Mouse (Mus musculus) brain, embryonic 18.5 days (tissue): Measurements from ENCODE around the gene Rcl1.

Experiments used
- DNase-seq: peaks from one replicate; pipeline ENCODE4 v3.0.0-alpha.2; 2012; ENCODE audit warnings: low read depth, low spot score

Rcl1 gene

DNA sequence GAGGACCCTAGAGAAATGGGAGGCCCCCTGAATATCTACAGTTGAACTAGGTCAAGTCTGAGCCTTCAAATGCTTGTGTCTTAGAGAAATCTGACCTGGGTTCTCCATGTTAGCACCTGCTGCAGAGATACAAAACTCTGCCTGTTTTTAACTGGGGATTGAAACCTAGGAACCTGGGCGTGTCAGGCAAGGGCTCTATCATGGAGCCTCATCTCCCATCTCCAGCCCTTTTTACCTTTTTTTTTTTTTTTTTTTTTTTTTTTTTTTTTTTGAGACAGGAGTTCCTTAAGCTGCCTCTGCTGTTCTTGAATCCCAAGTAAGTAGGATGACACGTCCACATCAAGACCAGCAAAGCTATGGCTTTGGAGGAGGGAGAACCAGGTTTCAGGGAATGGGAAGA is 50.3 kb downstream of the Rcl1 start:
- DNase-seq, result no peak

DNA sequence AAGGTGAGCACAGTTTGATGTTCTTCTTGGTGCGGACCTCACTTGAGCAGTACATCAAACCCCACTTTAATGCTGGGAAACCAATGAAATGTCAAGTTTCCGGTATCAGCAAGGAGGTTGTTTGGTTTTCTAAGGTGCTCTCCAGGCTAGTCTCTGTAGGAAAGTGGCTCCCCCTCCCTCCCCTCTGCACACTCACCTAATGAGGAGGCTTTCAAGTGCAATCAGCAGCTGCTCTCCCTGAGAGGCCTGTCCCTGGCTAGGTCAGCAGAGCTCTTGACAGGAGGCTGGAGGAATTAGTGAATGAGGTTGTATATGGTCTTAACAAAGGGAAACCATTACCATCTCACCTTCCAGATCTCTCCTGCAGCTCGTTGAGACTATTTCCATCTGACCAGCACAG is 54.4 kb downstream of the Rcl1 start:
- DNase-seq, result no peak

DNA sequence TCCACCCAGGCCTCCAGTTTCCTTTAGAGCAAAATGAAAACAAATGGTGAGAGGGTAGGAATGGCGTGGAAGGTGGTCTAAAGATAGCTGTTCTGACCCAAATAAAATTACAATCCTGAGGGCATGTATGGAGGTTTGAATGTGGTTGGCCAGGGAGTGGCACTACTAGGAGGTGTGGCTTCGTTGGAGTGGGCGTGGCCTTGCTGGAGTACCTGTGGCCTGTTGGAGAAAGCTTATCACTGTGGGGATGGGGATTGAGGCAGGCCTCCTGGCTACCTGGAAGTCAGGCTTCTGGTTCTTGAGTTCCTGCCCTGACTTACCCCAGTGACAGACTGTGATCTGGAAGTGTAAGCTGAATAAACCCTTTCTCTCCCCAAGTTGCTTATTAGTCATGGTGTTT is 55.2 kb downstream of the Rcl1 start:
- no peak for DNase-seq

DNA sequence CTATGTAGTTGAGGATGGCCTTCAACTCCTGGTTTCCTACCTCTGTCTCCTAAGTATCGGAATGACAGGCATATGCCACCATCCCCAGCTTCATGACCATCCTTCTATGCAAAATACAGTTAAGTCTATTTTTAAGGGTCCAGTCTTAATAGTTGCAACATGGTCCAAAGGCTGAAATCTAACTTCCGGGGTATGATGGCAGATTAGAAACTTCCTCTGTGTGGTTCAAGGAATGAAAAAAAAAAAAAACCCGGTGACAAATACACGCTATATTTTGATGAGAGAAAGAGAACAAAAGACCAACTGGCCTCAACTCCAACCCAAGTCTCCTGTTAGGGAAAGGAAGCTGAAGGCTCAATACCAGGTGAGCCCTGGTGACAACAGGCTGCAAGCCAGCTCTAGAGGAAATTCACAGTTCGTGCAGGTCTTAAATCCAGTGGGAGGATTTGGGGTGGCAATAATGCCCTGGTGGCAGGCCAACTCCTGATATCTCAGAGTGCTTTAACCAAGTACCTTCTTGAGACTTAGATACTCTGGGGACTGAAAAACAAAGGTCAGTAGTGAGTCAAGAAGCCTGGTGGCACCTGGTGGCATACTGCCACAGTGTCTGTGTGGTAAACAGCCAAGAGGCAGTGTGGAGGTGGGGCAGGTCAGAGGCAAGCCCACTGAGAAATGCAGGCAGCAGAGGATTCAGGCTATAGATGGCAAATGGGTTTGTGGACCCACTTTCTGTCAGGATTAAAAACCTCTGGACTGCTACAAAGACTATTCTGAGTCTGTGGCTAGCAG is 56.7 kb downstream of the Rcl1 start:
- DNase-seq, result no peak

DNA sequence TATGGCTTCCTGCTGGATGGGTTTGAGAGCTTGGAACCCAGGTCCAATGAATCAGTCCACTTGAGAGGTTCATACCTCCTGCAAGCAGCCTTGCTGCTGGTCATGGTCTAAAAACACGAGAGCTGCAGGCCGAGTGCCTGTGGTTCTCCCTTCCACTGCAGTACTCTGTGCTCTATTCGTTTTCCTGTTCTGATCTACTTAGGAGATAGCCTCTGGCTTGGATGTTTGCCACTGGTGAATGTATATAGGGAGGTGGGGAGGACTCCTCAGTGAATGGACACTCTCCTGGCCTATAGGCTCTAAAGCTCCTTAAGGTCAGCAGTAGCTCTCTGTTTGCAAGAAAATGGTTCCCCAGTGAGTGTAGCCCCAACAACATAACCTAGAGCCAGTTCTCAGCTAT is 57.3 kb downstream of the Rcl1 start:
- DNase-seq, result no peak

DNA sequence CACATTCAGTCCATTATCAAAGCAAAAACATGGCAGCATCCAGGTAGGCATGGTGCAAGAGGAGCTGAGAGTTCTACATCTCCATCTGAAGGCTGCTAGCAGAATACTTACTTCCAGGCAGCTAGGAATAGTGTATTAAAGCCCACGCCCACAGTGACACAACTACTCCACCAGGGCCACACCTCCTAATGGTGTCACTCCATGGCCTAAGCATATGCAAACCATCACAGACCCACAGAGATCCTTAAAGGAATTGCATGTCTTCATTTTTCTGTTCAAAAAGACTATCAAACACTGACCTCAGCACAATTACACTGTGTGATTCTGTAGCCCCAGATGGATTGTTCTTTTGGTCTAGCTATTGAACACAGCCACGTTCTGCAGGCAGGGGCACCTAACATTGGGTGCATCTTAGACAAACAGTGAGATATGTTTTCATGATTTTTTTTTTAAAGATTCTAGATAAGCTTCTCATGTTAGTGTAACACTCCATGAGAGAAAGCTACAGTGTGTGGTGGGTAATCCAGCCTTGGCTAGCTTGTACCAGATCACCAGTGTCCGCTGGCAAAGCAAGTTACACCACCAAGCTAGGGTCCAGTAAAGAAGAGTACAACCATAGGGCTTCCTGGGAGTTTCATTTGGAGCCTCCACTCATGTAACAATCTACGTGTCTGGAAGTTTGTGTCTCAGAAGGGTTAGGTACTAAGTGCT is 62.8 kb downstream of the Rcl1 start:
- no peak for DNase-seq

DNA sequence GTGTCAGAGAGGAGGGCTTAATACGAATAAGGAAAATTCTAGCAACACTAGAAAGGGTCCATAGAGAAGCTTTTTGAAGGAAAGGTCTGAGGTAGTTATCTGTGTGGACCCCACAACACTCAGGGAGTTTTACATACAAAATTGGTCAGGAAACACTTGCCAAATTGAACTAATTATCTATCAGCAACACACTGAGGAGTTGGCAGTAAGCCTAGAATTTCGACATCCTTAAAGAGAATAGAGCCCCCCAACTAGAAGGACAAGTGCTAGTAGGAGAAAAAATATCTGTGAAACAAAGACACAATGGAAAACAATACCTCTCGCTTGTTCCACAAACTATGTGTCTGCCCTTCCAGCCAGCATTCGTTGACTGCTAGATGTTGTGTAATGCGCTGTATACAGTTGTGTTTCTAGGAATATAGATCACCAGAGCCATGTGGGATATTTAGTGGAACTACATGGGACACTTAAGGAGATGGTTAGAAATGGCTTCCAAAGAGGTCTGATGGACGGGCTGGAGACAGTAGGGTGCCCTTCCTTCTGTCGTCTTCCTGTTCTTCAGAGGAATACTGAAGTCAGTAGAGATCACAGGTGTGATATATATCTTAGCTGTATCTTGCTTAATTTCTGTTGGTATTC is 63.5 kb downstream of the Rcl1 start:
- DNase-seq, result peak; percentile 6

DNA sequence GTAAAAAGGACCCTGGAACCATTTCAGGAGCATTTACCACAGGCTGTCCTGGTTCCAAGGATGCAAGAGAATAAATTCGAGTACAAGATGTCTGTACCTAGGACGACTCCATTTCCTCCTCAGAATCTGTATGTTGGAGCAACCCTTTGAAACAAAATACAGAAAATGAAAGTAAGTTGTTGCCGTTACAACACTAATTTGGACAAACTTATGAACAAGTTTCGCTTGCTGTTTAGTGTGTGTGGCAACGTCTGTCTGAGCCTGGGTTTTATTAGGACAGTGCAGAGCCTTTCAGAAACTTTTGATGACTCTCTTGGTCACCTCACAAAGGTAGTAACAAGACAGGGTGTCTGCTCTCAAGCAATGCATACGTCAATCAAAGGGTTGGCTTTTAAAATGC is 66.8 kb downstream of the Rcl1 start:
- DNase-seq, result no peak

DNA sequence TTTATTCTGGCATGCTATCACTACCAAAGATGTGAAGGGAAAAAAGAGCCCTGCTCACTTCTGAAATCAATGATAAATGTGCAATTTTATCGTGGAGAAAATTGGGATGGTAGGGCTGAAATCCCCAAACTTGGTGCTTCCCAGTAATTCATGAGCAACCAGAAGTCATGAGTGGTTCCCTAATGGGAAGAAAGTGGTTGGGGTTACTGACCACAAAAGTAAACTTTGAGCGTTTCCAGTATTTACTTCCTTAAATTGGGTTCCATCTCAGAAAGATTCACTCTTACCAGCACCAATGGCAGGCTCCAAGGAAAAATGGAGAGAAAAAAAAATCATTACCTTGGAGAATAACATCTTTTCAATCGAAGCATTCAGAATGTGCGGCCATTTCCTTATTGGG is 79.2 kb downstream of the Rcl1 start:
- DNase-seq, result no peak

DNA sequence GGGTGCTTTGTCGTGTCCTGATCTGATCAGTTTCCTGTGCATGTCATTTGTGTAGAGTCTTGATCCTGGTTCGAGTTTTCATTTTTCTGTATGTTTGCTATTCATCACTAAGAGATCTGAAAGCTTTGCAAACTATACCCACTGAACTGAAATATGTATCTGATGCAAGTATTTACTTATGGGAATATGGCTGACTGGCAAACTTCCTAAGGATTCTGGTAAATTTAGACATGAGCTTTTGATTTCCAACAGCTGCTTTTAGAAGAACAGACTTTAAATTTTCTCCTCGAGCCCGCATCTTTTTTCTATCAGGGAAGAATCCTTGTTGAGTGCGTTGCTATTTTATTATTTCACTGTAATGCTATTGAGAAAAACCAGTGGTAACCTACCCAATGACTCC is 81.0 kb downstream of the Rcl1 start:
- no peak for DNase-seq

DNA sequence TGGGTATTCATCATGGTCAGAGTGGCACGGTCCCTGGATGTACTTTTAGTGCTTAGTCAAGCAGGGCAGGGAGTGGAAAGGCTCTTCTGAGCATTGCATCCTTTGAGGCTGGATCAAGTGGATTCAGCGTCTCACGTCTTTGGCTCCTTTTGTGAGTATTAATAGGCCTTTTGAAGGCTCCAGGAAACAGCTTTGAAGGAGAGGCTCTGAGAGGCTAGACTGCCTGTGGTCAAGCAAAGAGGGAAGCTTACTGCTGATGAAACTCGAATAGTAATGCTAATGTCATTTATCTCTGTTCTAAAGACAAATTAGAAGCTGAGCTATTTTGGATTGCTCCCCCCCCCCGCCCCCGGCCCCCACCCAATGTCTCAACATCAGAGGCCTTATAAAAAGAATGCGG is 83.9 kb downstream of the Rcl1 start:
- no peak for DNase-seq

DNA sequence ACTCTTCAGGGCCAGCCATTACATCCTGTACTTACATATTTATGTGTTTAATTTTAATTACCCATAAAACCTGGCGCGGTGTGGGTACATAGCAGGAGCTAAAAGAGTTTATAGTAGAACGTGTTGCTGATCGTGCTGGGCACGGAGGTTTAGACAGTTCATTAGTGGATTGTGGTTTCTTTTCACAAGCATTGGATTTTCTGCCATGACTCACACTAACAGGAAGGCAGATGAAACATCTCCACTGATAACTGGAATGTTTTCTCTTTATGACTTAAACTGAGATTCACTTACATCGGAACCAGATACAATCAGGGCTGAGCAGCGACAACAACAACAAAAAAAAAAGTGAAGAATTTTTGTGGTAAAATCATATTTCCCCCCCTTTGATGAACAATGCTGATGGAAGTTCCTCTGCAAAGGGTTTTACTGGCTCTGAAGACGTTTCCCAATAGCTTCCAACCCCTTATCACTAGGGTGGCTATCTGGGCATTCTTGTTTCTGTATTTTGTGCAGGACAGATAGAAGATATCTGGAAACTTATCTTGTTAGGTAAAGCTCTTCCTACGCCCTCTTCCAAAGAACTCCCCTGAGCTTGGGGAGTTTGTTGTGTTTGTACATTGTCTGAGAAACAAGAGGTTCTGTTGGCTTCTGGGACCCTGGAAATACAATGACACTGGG is 84.5 kb downstream of the Rcl1 start:
- no peak for DNase-seq

DNA sequence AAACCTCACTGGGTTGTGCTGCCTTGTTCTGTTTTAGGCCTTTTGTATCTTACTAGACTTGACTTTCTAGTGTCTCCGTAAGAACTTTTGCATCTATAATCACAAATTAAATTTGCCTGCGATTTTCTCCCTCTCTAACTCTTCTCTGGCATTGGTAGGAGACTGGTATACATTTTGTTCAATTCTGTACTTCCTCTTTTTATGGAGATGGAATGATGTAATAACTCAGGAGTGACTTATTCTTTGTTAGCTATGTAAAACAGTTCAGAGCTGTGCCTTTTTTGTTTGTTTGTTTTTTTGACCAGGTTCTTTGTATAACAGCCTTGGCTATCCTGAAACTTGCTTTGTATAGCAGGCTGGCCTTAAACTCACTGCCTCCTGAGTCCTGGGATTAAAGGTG is 87.7 kb downstream of the Rcl1 start:
- no peak for DNase-seq
